Mouse (Mus musculus): ENCODE measurements at regions not wholly inside any gene's neighbourhood (a gene's known extent, or its start where the extent isn't known, plus 50 kb on each side); places are given as distances from the start of the nearest gene placed in this dataset.

GRCm38 (mm10) chr19:60684417-60684816 lies 71.4 kb upstream of the Nanos1 start:
- no peak for DNase-seq (ENCODE audit: low read depth, low spot score)
- WGBS: 82% methylated on average over 4 of the region's 4 CpGs

- DNase-seq (ENCODE audit: low read depth, low spot score): no peak
- WGBS: 81% methylated on average over 3 of the region's 3 CpGs
Measured at GRCm38 (mm10) chr19:60682283-60682682, 73.5 kb upstream of the Nanos1 start.

- 77% methylated on average over 1 of the region's 1 CpGs for WGBS
- DNase-seq (ENCODE audit: low read depth, low spot score): peak; percentile 11
Measured at GRCm38 (mm10) chr19:60681481-60681880, 74.3 kb upstream of the Nanos1 start.

DNA sequence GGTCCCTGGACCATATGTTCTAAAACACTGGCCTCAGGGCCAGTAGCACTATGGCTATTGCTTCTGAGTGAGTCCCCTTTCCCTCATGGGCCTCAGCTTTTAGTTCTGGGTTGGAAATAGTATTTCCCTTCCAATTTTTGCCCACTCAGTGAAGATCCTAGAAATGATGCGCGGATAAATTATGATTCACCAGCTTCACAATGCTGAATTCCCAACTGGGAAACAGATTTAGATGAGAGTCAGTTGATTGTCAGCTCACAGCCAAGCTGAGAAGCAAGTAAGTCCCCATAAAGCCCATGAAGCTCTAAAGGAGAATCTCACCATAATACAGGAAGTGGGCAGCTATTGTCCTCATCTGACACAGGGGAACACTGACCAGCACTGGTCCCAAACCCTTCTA lies 77.6 kb upstream of the Nanos1 start:
- 99% methylated on average over 2 of the region's 2 CpGs for WGBS
- DNase-seq (ENCODE audit: low read depth, low spot score): no peak

- no peak for DNase-seq (ENCODE audit: low read depth, low spot score)
- WGBS: 53% methylated on average over 5 of the region's 5 CpGs
Measured at GRCm38 (mm10) chr19:60674953-60675472, 80.8 kb upstream of the Nanos1 start.

DNA sequence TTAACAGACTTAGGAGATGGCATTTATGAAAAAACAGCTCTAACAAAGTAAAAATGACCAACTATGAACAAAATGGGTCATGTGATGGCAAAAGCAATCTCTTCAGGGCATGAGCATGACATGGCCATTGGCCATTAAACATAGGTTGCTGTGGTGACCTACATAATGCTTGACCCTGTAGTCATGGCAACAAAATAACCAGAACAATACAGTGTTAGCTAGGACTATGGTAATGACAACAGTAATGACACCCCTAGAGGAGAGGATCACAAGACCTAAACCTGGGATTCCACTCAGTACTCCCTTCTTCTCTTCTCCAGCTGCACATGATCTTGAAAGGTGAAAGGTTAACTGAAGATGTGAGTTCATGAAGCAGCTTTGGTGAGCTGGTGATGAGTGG lies 85.0 kb upstream of the Nanos1 start:
- DNase-seq (ENCODE audit: low read depth, low spot score): no peak

DNA sequence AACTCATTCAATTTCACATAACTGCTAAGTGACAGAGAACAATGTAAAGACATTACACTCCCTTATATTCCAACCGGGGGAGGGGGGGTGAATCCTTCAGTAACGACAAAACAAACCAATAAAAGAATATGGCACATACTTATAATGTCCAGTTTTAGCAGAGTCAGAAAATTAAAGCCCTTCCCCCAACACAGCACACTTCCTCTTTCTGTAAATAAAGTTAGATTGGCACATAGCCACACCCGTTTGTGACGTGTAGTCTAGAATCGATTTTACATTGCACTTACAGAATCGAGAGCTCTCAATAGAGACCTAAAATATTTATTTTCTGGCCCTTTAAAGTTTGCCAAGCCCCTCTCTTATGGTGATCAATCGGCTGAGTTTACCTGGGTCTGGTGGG lies 85.0 kb upstream of the Cacul1 start:
- 43% methylated on average over 7 of the region's 7 CpGs for WGBS
- DNase-seq (ENCODE audit: low read depth, low spot score): no peak

DNA sequence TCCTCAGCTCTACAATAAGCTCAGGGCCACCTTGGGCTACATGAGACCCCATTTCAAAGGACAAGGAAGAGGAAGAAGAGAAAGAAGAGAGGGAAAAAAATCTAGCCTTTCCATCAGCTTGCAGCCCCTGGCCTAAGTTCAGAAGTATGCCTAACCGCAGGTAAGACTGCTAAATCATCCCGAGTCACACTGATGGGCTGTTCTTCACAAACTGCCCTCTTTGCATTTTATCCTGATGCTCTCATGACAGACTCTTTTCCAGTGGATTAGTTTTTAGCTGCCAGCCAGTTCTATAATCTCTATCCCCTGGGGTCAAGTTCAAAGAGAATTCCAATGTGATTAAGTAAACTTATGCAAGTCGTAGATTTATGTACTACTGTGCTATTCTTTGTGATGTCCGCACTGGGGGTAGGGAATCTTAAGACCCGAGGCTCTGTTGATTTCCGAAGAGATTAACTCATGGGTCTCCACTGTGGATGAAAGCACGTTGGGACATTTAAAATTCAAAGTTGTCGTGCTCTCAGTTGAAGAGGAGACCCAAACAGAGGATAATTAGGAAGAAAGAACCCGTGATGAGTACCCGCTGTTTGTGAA lies 70.4 kb upstream of the Cacul1 start:
- DNase-seq (ENCODE audit: low read depth, low spot score): no peak
- 35% methylated on average over 10 of the region's 10 CpGs for WGBS

- no peak for DNase-seq (ENCODE audit: low read depth, low spot score)
- 58% methylated on average over 2 of the region's 2 CpGs for WGBS
Measured at GRCm38 (mm10) chr19:60640065-60640464, 59.2 kb upstream of the Cacul1 start.
